Mouse (Mus musculus) urinary bladder, postnatal 0 days (tissue): ENCODE measurements around the gene Arhgef19. TPM values are rescaled to one million over a fixed set of nuclear protein-coding genes. Genes with fewer than 3 reads are reported as not detected.

Experiments
- polyA plus RNA-seq: library from polyadenylated mRNA; unstranded; fragments of >200 nt; fragmentation: Nextera tagmentation; extraction: Ambion mirVana; gene quantifications from 2 replicates; pipeline ENCODE4 v1.2.1, GENCODE M21; 2015

Arhgef19 gene
- polyA plus RNA-seq, result 4.4 and 5.8 TPM in 2 replicates

DNA sequence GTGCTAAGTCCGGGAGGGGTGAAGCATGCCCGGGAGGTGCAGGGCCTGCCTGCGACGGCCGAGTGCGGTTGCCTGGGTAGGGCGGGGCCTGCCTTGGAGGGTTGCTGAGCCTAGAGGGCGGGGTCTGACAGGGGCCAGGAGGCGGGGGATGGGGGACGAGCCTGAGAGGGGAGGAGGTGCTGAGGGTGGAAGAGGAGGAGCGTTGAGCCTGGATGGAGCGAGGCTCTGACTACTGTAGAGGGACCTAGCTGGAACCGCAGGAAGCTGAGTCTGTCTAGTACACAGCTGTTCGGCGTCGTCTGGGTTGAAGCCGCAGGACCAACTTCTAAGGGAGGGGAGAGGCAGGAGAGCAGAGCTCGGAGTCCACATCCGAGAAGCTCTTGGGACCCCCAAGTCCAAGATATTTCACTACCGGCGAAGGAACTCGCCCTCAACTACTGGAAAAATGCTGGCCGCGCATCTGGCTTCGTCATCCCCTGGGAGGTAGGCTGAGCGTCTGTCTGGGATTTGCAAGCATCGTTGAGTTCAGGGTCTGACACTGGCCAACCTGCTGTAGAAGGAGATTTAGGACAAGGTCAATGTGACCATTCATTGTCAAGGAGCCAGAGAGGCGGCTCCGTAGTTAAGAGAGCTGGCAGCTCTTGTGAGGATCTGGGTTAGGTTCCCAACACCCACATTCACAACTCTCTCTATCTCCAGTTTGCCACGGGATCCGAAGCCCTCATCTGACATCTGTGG lies at the start of gene Arhgef19:
Gene Arhgef19, plus strand, starts transcription at position 112 of the 738 bp plus-strand sequence.

DNA sequence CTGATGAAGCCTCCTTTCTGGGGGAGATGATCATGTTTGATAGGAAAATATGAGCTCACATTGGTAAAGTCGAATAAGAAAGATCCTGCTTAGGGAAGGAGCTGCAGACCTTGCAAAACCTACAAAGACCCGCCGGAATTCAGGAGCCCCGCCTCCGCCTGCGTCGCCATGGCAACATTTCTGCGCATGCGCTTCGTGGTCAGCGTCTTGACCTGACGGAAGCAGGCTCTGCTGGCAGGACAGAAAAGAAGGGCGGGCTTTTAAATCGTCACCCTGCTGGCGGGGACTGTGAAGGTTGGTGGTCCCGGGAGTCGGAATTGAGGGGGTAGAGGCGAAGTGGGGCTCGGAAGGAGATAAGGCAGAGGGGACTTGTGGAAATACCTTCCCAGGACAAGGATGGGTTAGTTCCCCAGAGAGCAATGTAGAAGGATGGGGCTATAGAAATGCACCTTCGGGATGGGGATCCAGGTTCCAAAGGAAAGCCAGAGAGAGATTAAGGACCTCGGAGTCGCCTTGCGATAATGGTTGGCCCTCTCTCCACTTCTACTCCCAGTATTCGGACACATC lies 25.4 kb upstream of the Arhgef19 start, which contains the start of gene Rsg1:
Gene Rsg1, plus strand, starts transcription at position 187 of the 567 bp plus-strand sequence.

DNA sequence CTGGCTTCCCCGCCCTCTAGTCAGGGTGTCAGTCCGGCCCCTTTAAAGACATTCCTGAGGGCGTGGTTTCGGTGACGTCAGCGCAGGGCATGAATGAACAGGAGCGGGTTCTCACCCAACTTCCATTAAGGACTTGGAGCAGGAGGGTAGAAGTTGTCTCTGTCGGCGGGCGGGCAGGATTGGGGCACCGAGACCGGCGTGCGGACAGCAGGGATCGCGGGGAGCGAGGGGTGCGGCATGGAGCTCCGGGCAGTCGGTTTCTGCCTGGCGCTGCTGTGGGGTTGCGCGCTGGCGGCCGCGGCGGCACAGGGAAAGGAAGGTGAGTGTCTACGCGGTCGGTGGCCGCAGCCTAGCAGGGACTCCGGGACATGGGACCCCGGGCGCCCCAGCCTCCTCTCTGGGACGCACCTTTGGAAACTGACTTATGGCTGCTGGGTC lies 61.8 kb downstream of the Arhgef19 start, which contains the start of gene Epha2:
Gene Epha2, plus strand, starts transcription at position 125 of the 438 bp plus-strand sequence.

Other genes with a start within 250 kb of the Arhgef19 start
- 162 and 198 TPM in 2 replicates for gene Mfap2, start 229.1 kb upstream of the Arhgef19 start, polyA plus RNA-seq
- 1.7 and 3.0 TPM in 2 replicates for gene Crocc, start 178.9 kb upstream of the Arhgef19 start, polyA plus RNA-seq
- gene Necap2, start 161.1 kb upstream of the Arhgef19 start, polyA plus RNA-seq, result 69.1 and 73.9 TPM in 2 replicates
- gene Spata21, start 151.2 kb upstream of the Arhgef19 start, polyA plus RNA-seq, result not detected in 2 replicates
- 26.4 and 27.8 TPM in 2 replicates for gene Szrd1, start 99.7 kb upstream of the Arhgef19 start, polyA plus RNA-seq
- gene Fbxo42, start 91.6 kb upstream of the Arhgef19 start, polyA plus RNA-seq, result 10.2 and 12.4 TPM in 2 replicates
- gene Rsg1, start 25.5 kb upstream of the Arhgef19 start, polyA plus RNA-seq, result 1.4 and 2.2 TPM in 2 replicates
- 4.8 TPM in 2 replicates for gene Epha2, start 61.7 kb downstream of the Arhgef19 start, polyA plus RNA-seq
- gene Fam131c, start 128.7 kb downstream of the Arhgef19 start, polyA plus RNA-seq, result 0.40 and 0.82 TPM in 2 replicates
- gene Clcnka, start 159.2 kb downstream of the Arhgef19 start, polyA plus RNA-seq, result not detected in 2 replicates
- gene Clcnkb, start 176.5 kb downstream of the Arhgef19 start, polyA plus RNA-seq, result not detected in 2 replicates
- gene Hspb7, start 181.3 kb downstream of the Arhgef19 start, polyA plus RNA-seq, result 12.3 and 14.5 TPM in 2 replicates
- not detected in 2 replicates for gene Srarp, start 196.6 kb downstream of the Arhgef19 start, polyA plus RNA-seq
- gene Zbtb17, start 205.2 kb downstream of the Arhgef19 start, polyA plus RNA-seq, result 14.6 and 15.7 TPM in 2 replicates